Mouse (Mus musculus): ENCODE data around the gene Cmtm2a. TPM values are rescaled to one million over a fixed set of nuclear protein-coding genes. Genes with fewer than 3 reads are reported as not detected.

The Cmtm2a gene
- polyA plus RNA-seq, 1 experiment from 2014 or later = not detected

- H3K27ac ChIP-seq (replicated peaks) = no peak overlapping the region
- H3K9ac ChIP-seq = peak overlapping the region; percentile 60; the same call in 1 of the 2 replicates
- peak overlapping the region; percentile 97 for H3K4me3 ChIP-seq (replicated peaks)
- H3K27me3 ChIP-seq = no peaks in the 10 kb centered on the region
- no peaks in the 10 kb centered on the region for H3K9me3 ChIP-seq (replicated peaks)
- WGBS = 67% methylated on average over 22 of the region's 22 CpGs
- peaks cover 28% of the 10 kb centered on the region for H3K4me1 ChIP-seq
- peak overlapping the region; percentile 78 for H3K4me2 ChIP-seq (replicated peaks)
- no peak for ATAC-seq (ENCODE audit: insufficient number of reproducible peaks, low FRiP score, low TSS enrichment, low read depth)
- H3K36me3 ChIP-seq = 0 out of 2 replicates have a peak, but pooled peaks cover 7% of the 10 kb centered on the region
Observed at GRCm38 (mm10) chr8:104247054-104247907, 45.7 kb downstream of the Cmtm2a start.

- Histone ChIP-seq H3K27ac (replicated peaks) (no peak overlapping the region), H3K4me3 (replicated peaks) (no peak overlapping the region), H3K27me3 (no peaks in the 10 kb centered on the region), H3K9me3 (replicated peaks) (no peaks in the 10 kb centered on the region), H3K36me3 (peaks cover 12% of the 10 kb centered on the region; the same call in 1 of the 2 replicates), H3K9ac (no peak overlapping the region), H3K4me1 (peaks cover 27% of the 10 kb centered on the region), H3K4me2 (replicated peaks) (no peak overlapping the region)
- 78% methylated on average over 4 of the region's 4 CpGs for WGBS
- ATAC-seq (ENCODE audit: insufficient number of reproducible peaks, low FRiP score, low TSS enrichment, low read depth) = no peak
Observed at GRCm38 (mm10) chr8:104246621-104247020, 46.4 kb downstream of the Cmtm2a start.

DNA sequence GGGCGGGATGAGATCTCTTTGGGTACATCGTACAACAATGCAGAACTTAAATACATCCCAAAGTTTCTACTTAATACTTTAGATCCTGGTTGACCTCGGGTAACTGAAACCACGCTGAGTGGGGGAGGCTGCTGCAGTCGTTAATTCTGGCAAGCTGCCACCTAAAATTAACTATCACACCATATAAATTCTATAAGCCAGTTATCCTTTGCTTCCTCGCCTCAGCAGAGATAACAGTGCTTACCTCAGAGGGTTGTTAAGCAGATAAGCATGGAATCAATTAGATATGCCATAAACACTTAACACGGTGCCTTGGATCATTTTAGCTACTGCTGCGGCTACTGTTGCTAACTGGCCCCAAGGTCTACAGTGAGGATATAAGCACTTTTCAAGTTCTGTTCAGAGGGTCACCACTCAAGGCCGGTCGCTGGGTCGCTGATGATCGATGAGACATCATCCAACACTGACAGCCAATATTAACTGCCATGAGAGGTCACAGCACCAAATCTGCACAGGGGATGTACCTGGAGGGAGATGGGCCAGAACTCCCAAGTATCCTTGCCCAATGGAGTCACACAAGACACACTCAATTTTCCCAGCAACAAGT is 50.8 kb downstream of the Cmtm2a start:
- Histone ChIP-seq H3K4me3 (replicated peaks) (no peak overlapping the region), H3K4me2 (replicated peaks) (no peak overlapping the region), H3K4me1 (peaks cover 6% of the 10 kb centered on the region; the same call in 1 of the 2 replicates), H3K9ac (no peak overlapping the region), H3K27ac (replicated peaks) (no peak overlapping the region), H3K27me3 (no peaks in the 10 kb centered on the region), H3K36me3 (peaks cover 44% of the 10 kb centered on the region), H3K9me3 (replicated peaks) (no peaks in the 10 kb centered on the region)
- ATAC-seq (ENCODE audit: insufficient number of reproducible peaks, low FRiP score, low TSS enrichment, low read depth) = no peak
- 66% methylated on average over 12 of the region's 12 CpGs for whole genome bisulfite sequencing

- Histone ChIP-seq H3K36me3 (peaks cover 60% of the 10 kb centered on the region), H3K4me2 (replicated peaks) (no peak overlapping the region), H3K27ac (replicated peaks) (no peak overlapping the region), H3K9me3 (replicated peaks) (no peaks in the 10 kb centered on the region), H3K4me1 (no peaks in the 10 kb centered on the region), H3K4me3 (replicated peaks) (no peak overlapping the region), H3K27me3 (no peaks in the 10 kb centered on the region), H3K9ac (no peak overlapping the region)
- 82% methylated on average over 10 of the region's 10 CpGs for WGBS
- no peak for ATAC-seq (ENCODE audit: insufficient number of reproducible peaks, low FRiP score, low TSS enrichment, low read depth)
Observed at GRCm38 (mm10) chr8:104239418-104239861, 53.5 kb downstream of the Cmtm2a start.

DNA sequence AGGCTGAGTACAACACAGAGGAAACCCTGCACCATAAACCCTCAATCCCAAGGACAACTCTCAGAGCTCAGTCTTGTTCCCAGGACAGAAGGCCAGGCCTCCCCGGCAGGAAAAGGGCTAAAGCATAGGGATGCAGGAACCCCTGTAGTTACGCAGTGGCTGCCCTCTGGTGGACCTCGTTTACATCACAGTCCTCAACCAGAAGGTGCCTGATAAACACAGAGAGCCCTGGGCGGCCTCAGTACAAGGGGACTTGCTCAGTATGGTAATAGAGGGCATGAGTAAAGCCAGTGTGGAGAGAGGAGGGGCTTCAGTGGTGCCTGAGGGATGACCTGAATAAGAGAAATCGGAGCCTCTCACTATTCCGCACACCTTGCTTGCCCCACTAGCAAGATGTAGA is 58.4 kb downstream of the Cmtm2a start:
- Histone ChIP-seq H3K4me1 (no peaks in the 10 kb centered on the region), H3K27ac (replicated peaks) (no peak overlapping the region), H3K9me3 (replicated peaks) (no peaks in the 10 kb centered on the region), H3K4me3 (replicated peaks) (no peak overlapping the region), H3K36me3 (peaks cover 81% of the 10 kb centered on the region), H3K9ac (no peak overlapping the region), H3K4me2 (replicated peaks) (no peak overlapping the region), H3K27me3 (no peaks in the 10 kb centered on the region)
- WGBS = 43% methylated on average over 6 of the region's 6 CpGs
- no peak for ATAC-seq (ENCODE audit: insufficient number of reproducible peaks, low FRiP score, low TSS enrichment, low read depth)

DNA sequence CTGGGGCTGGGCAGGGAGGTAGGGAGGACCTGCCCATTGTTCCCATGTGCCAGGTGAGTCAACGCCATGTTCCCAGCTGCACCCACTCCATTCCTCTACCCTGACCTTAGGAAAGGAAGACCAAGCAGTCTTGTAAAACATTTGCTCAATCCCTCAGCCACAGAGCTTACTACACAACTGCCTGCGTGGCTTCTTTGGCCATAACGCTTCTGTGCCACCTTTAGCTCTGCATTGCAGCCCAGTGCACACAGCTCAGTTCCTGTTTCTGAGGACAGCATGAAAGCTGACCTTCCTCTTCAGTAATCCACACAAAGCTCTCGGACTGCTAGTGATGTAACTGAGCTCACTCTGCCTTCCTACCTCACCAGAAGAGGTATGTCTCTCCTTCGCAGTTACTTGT is 60.1 kb downstream of the Cmtm2a start:
- ATAC-seq (ENCODE audit: insufficient number of reproducible peaks, low FRiP score, low TSS enrichment, low read depth) = no peak
- no peaks in the 10 kb centered on the region for H3K9me3 ChIP-seq (replicated peaks)
- H3K4me3 ChIP-seq (replicated peaks) = no peak overlapping the region
- no peak overlapping the region for H3K27ac ChIP-seq (replicated peaks)
- no peaks in the 10 kb centered on the region for H3K27me3 ChIP-seq
- peaks cover 82% of the 10 kb centered on the region for H3K36me3 ChIP-seq
- H3K4me2 ChIP-seq (replicated peaks) = no peak overlapping the region
- H3K4me1 ChIP-seq = no peaks in the 10 kb centered on the region
- no peak overlapping the region for H3K9ac ChIP-seq
- 89% methylated on average over 5 of the region's 5 CpGs for WGBS

GRCm38 (mm10) chr8:104232039-104232438 is 60.9 kb downstream of the Cmtm2a start:
- Histone ChIP-seq H3K27ac (replicated peaks) (no peak overlapping the region), H3K4me1 (no peaks in the 10 kb centered on the region), H3K4me2 (replicated peaks) (no peak overlapping the region), H3K4me3 (replicated peaks) (no peak overlapping the region), H3K36me3 (peaks cover 82% of the 10 kb centered on the region), H3K27me3 (no peaks in the 10 kb centered on the region), H3K9ac (no peak overlapping the region), H3K9me3 (replicated peaks) (no peaks in the 10 kb centered on the region)
- no peak for ATAC-seq (ENCODE audit: insufficient number of reproducible peaks, low FRiP score, low TSS enrichment, low read depth)
- 91% methylated on average over 4 of the region's 4 CpGs for WGBS

Other genes starting within 250 kb of the Cmtm2a start
- 32.7 and 33.3 TPM in 2 replicates for gene Cdh5, start 191.6 kb downstream of the Cmtm2a start, polyA plus RNA-seq (2015; fragmentation: Nextera tagmentation; extraction: Ambion mirVana)
- 2.4 and 2.6 TPM in 2 replicates for gene Bean1, start 122.7 kb downstream of the Cmtm2a start, polyA plus RNA-seq (2015; fragmentation: Nextera tagmentation; extraction: Ambion mirVana)
- 19.1 and 20.4 TPM in 2 replicates for gene Tk2, start 44.6 kb downstream of the Cmtm2a start, polyA plus RNA-seq (2015; fragmentation: Nextera tagmentation; extraction: Ambion mirVana)
- gene Cklf, start 42.3 kb downstream of the Cmtm2a start, polyA plus RNA-seq (2015; fragmentation: Nextera tagmentation; extraction: Ambion mirVana) = 39.4 and 49.7 TPM in 2 replicates
- not detected in 2 replicates for gene Gm45711, start 16.9 kb upstream of the Cmtm2a start, polyA plus RNA-seq (2015; fragmentation: Nextera tagmentation; extraction: Ambion mirVana)
- gene Cmtm1, start 17.0 kb upstream of the Cmtm2a start, polyA plus RNA-seq (2015; fragmentation: Nextera tagmentation; extraction: Ambion mirVana) = not detected in 2 replicates
- not detected in 2 replicates for gene Gm11020, start 28.4 kb upstream of the Cmtm2a start, polyA plus RNA-seq (2015; fragmentation: Nextera tagmentation; extraction: Ambion mirVana)
- gene Cmtm2b, start 29.0 kb upstream of the Cmtm2a start, polyA plus RNA-seq (2015; fragmentation: Nextera tagmentation; extraction: Ambion mirVana) = not detected in 2 replicates
- gene Cmtm3, start 46.2 kb upstream of the Cmtm2a start, polyA plus RNA-seq (2015; fragmentation: Nextera tagmentation; extraction: Ambion mirVana) = 175 and 176 TPM in 2 replicates
- gene Cmtm4, start 102.6 kb upstream of the Cmtm2a start, polyA plus RNA-seq (2015; fragmentation: Nextera tagmentation; extraction: Ambion mirVana) = 2.9 and 3.4 TPM in 2 replicates
- 63.0 and 66.3 TPM in 2 replicates for gene Dync1li2, start 149.9 kb upstream of the Cmtm2a start, polyA plus RNA-seq (2015; fragmentation: Nextera tagmentation; extraction: Ambion mirVana)
- gene Terb1, start 216.7 kb upstream of the Cmtm2a start, polyA plus RNA-seq (2015; fragmentation: Nextera tagmentation; extraction: Ambion mirVana) = 0.48 and 0.55 TPM in 2 replicates
- 91.9 and 94.5 TPM in 2 replicates for gene Nae1, start 241.5 kb upstream of the Cmtm2a start, polyA plus RNA-seq (2015; fragmentation: Nextera tagmentation; extraction: Ambion mirVana)
- 1.1 and 1.2 TPM in 2 replicates for gene Car7, start 241.5 kb upstream of the Cmtm2a start, polyA plus RNA-seq (2015; fragmentation: Nextera tagmentation; extraction: Ambion mirVana)